Mouse (Mus musculus): ENCODE measurements around the gene Gm29423.
"Not testable (repeated sequence)": the region's sequence is repeated elsewhere in the genome, so short reads cannot be mapped to it uniquely, and the experiment has no call there.

Gene Gm29423

DNA sequence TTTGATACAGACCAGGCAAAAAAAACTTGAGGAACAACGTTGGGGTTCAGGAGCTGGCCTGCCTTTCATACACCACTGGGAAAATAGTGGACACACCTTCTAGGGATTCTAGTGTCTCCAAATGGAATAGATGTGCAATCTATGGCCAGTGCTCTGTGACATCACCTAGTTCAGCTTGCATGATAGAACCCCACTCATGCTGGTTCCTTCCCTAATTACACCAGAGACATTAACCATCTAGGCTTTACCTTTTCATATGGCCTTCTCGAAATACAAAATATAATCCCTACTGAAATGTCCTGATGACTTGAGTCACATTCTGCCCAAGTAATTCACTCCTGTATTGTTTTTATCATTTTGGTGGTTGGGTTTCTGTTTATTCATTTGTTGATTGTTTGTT is at the start of gene Gm29423, which contains the start of gene Gm29644:
Gm29423 (minus strand) TSS at position 101 of the 400 bp plus-strand sequence.
Gm29644 (minus strand) TSS at position 157 of the 400 bp plus-strand sequence.
- not testable (repeated sequence) for DNase-seq (ENCODE audit: low read depth, low spot score)

DNA sequence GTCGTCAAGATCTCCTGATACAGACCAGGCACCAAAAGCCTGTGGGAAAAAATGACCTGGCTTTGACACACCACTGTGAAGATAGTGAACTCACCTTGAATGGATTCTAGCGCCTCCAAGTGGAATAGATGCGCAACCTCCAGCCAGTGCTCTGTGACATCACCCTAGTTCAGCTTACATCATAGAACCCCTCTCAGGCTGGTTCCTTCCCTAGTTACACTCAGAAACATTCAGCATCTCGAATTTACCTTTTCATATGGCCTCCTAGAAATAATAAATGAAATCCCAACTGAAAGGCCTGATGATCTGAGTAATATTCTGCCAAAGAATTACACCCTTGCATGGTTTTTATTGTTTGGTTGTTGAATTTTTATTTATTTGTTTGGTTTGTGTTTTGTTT is 29.5 kb downstream of the Gm29423 start, which contains the start of gene Gm21118:
Gm21118 (minus strand) TSS at position 101 of the 400 bp plus-strand sequence.
- DNase-seq (ENCODE audit: low read depth, low spot score): not testable (repeated sequence)
